Mouse (Mus musculus) T-helper 17 cell (primary cell): Measurements from ENCODE around the gene Gm5460.

Source experiments
- in situ Hi-C, 2 experiments: fragments of 300-600 bp; cut with MboI, MseI; formaldehyde crosslinking; loops; 1 replicate in 1 of 2; 2 replicates in 1 of 2; pipeline ENCODE4 v1.15.1; 2025; ENCODE audit warnings: high pct_unique_total_duplicates in 2 of 2

Gm5460 gene

GRCm38 (mm10) chr14:34016381-34016780 lies at the start of gene Gm5460:
Gene Gm5460 (plus strand): TSS chr14:34016758.
- in situ Hi-C loops: no loop called here

GRCm38 (mm10) chr14:33972679-33973078 lies 43.9 kb upstream of the Gm5460 start:
- in situ Hi-C loops: no loop called here

GRCm38 (mm10) chr14:33974752-33975151 lies 41.8 kb upstream of the Gm5460 start:
- in situ Hi-C loops: no loop called here

GRCm38 (mm10) chr14:33977748-33978147 lies 38.8 kb upstream of the Gm5460 start:
- in situ Hi-C loops: no loop called here

GRCm38 (mm10) chr14:33978604-33979059 lies 37.9 kb upstream of the Gm5460 start, which contains the start of gene Zfp488:
Gene Zfp488 (minus strand): TSS chr14:33978764.
- in situ Hi-C loops: no loop called here

- in situ Hi-C loops: no loop called here
Observed at GRCm38 (mm10) chr14:33989201-33989600, 27.4 kb upstream of the Gm5460 start.

GRCm38 (mm10) chr14:33991971-33992370 lies 24.6 kb upstream of the Gm5460 start:
- in situ Hi-C loops: no loop called here

GRCm38 (mm10) chr14:33993051-33993450 lies 23.5 kb upstream of the Gm5460 start:
- in situ Hi-C loops: no loop called here

- in situ Hi-C loops: no loop called here
Observed at GRCm38 (mm10) chr14:33993521-33994289, 22.9 kb upstream of the Gm5460 start.

- in situ Hi-C loops: no loop called here
Observed at GRCm38 (mm10) chr14:33997427-33997826, 19.1 kb upstream of the Gm5460 start.

GRCm38 (mm10) chr14:34000076-34000475 lies 16.5 kb upstream of the Gm5460 start:
- in situ Hi-C loops: loop anchor here in 1 of 2 experiments (5.0 kb wide), 1 partner anchor 1087 kb away; no protein-coding TSS in a partner anchor

- in situ Hi-C loops: loop anchor here in 1 of 2 experiments (5.0 kb wide), 1 partner anchor 1086 kb away; no protein-coding TSS in a partner anchor
Observed at GRCm38 (mm10) chr14:34001445-34001844, 15.1 kb upstream of the Gm5460 start.

GRCm38 (mm10) chr14:34002358-34002757 lies 14.2 kb upstream of the Gm5460 start:
- in situ Hi-C loops: loop anchor here in 1 of 2 experiments (5.0 kb wide), 1 partner anchor 1085 kb away; no protein-coding TSS in a partner anchor

GRCm38 (mm10) chr14:34015063-34015462 lies 1.5 kb upstream of the Gm5460 start, which contains the start of gene Gm30083:
Gene Gm30083 (minus strand): TSS chr14:34015182.
- in situ Hi-C loops: no loop called here

- in situ Hi-C loops: no loop called here
Observed at GRCm38 (mm10) chr14:34016938-34017337, 380 bp downstream of the Gm5460 start.

- in situ Hi-C loops: no loop called here
Observed at GRCm38 (mm10) chr14:34026710-34027109, 10.2 kb downstream of the Gm5460 start.

GRCm38 (mm10) chr14:34033841-34034610 lies 17.5 kb downstream of the Gm5460 start:
- in situ Hi-C loops: no loop called here

- in situ Hi-C loops: no loop called here
Observed at GRCm38 (mm10) chr14:34041241-34041640, 24.7 kb downstream of the Gm5460 start.

- in situ Hi-C loops: no loop called here
Observed at GRCm38 (mm10) chr14:34043341-34043740, 26.8 kb downstream of the Gm5460 start.

- in situ Hi-C loops: no loop called here
Observed at GRCm38 (mm10) chr14:34050101-34050779, 33.7 kb downstream of the Gm5460 start.

- in situ Hi-C loops: no loop called here
Observed at GRCm38 (mm10) chr14:34052516-34052915, 36.0 kb downstream of the Gm5460 start, which contains the start of gene Antxrl. Gene Antxrl (plus strand): TSS chr14:34052707.

- in situ Hi-C loops: no loop called here
Observed at GRCm38 (mm10) chr14:34071665-34072064, 55.1 kb downstream of the Gm5460 start.
